Mouse (Mus musculus): ENCODE measurements around the gene Obscn.

DNA sequence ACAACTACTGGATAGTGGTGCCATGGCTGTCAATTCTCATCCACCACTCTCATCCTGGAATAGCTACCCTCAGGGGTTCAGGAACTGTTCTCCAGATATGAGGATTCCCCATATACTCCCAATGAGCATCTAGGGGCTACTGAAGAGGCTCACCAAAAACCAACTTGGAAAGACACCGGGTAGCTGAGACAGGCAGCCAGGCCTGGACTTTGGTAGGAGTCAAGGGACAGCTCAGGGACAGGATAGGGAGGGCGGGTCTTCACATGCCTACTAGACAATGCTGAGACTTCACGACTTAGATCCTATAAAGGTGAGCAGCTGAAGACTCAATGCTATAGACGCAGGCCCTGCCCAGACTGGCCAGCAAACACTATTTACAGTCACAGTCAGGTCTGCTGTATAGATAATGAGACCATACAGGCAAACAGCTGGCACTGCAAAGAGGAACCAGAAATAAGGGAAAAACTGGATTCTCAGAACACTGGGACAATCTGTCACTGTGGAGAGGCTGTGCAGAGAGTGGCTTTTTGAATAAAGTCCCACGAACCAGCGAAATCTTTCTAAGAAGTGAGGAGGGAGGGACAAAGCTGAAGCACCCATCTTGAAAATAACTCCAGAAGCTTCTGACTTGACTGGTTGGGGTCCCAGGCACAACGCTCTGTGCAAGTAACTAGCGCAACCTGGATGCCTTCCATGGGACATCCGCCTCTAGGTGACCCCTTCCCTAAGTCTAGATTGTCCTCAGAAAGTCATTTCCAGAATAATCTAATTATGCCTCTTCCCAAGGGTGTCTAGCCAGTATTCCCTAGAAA is 26.4 kb upstream of the Obscn start:
- TF ChIP-seq CTCF (IDR thresholded peaks at IDR 0.05; ENCODE audit: low read depth, low read length), result no peak
- TF ChIP-seq POLR2AphosphoS5 (IDR thresholded peaks at IDR 0.05; ENCODE audit: insufficient replicate concordance, low read depth, low read length), result no peak
- TF ChIP-seq GATA1 (IDR thresholded peaks at IDR 0.05; ENCODE audit: borderline replicate concordance, low read length), result no peak
